In genomic region chr13:46911018-46911419, GRCm38 (mm10) we compare ENCODE assay signal across 10 mouse cellular contexts. TPM values are rescaled to one million over a fixed set of nuclear protein-coding genes. Genes with fewer than 3 reads are reported as not detected.
A peak's percentile ranks its signal among the peaks of the same experiment; 100 is the strongest.
DNase-seq lines count a peak whose midpoint lies in the region; ATAC-seq lines count a peak whose summit lies in the region.
"Had no signal": no experiment of that assay in that cellular context is flagged by ENCODE, and none has a peak within 500 bp of the region (broad histone marks: within the 10 kb centered on the region; RNA-seq: fewer than 3 reads in every experiment).

No protein-coding gene starts in this region.

- peaks cover 15% of the 10 kb centered on the region for H3K4me1 ChIP-seq in embryonic facial prominence, embryonic 13.5 days
- H3K4me1 ChIP-seq in embryonic facial prominence, embryonic 10.5 days, result peaks cover 34% of the 10 kb centered on the region
- H3K4me1 ChIP-seq in lung, embryonic 16.5 days (replicated peaks; ENCODE audit: control insufficient read depth, insufficient read depth, low read length), result peaks cover 17% of the 10 kb centered on the region
- H3K4me1 ChIP-seq in intestine, embryonic 15.5 days (replicated peaks), result no peaks in the 10 kb centered on the region

- no peak overlapping the region for H3K27ac ChIP-seq in embryonic facial prominence, embryonic 13.5 days
- no peak overlapping the region for H3K27ac ChIP-seq in embryonic facial prominence, embryonic 10.5 days (replicated peaks)
- H3K27ac ChIP-seq in lung, embryonic 16.5 days (ENCODE audit: low read length), result 0 out of 2 replicates have a peak overlapping the region, but pooled peaks have one; percentile 6
- H3K27ac ChIP-seq in intestine, embryonic 15.5 days, result no peak overlapping the region
- H3K27ac ChIP-seq: liver, embryonic 15.5 days had no signal

- ATAC-seq in embryonic facial prominence, embryonic 13.5 days (ENCODE audit: insufficient number of reproducible peaks, insufficient read depth, low FRiP score, low TSS enrichment, low read depth), result 0 out of 2 replicates have a peak, but pooled peaks have one; percentile 37
- peak; percentile 68 for ATAC-seq in lung, embryonic 16.5 days (ENCODE audit: low read depth)
- no peak for ATAC-seq in intestine, embryonic 15.5 days
- ATAC-seq in erythroid progenitor cell, adult 5-6 weeks (replicated peaks; ENCODE audit: low FRiP score, poor library complexity, severe bottlenecking), result no peak

- no peak overlapping the region; the same call in 1 of the 2 replicates for H3K4me2 ChIP-seq in embryonic facial prominence, embryonic 13.5 days
- no peak overlapping the region for H3K4me2 ChIP-seq in lung, embryonic 16.5 days (ENCODE audit: low read depth, low read length)
- H3K4me2 ChIP-seq in intestine, embryonic 15.5 days (replicated peaks), result no peak overlapping the region
- H3K4me2 ChIP-seq: liver, embryonic 15.5 days had no signal

- no peak for DNase-seq in embryonic facial prominence, embryonic 10.5 days (ENCODE audit: low spot score)
- no peak for DNase-seq in lung, postnatal 14 days
- peak; percentile 40 for DNase-seq in embryo, embryonic 11 days
- DNase-seq in neural tube, embryonic 10.5 days (ENCODE audit: extremely low spot score, low spot score), result peak; percentile 26
- DNase-seq: thymus, adult 18-20 months had no signal

- H3K9me3 ChIP-seq in embryonic facial prominence, embryonic 13.5 days, result no peaks in the 10 kb centered on the region
- H3K9me3 ChIP-seq in embryonic facial prominence, embryonic 10.5 days, result no peaks in the 10 kb centered on the region
- H3K9me3 ChIP-seq in lung, embryonic 16.5 days (ENCODE audit: control insufficient read depth, low read length), result no peaks in the 10 kb centered on the region
- H3K9me3 ChIP-seq in intestine, embryonic 15.5 days, result no peaks in the 10 kb centered on the region
- H3K9me3 ChIP-seq: liver, embryonic 15.5 days had no signal

- no peak overlapping the region for H3K4me3 ChIP-seq in embryonic facial prominence, embryonic 13.5 days
- no peak overlapping the region for H3K4me3 ChIP-seq in embryonic facial prominence, embryonic 10.5 days
- no peak overlapping the region for H3K4me3 ChIP-seq in lung, embryonic 16.5 days (ENCODE audit: low read length)
- H3K4me3 ChIP-seq in intestine, embryonic 15.5 days (replicated peaks), result no peak overlapping the region
- H3K4me3 ChIP-seq: liver, embryonic 15.5 days had no signal

- 64% methylated on average over 11 of the region's 11 CpGs for WGBS in embryonic facial prominence, embryonic 13.5 days
- 74% methylated on average over 11 of the region's 11 CpGs for WGBS in embryonic facial prominence, embryonic 10.5 days
- 40% methylated on average over 11 of the region's 11 CpGs for WGBS in lung, embryonic 16.5 days
- WGBS in intestine, embryonic 15.5 days, result 46% methylated on average over 11 of the region's 11 CpGs

- H3K36me3 ChIP-seq in embryonic facial prominence, embryonic 13.5 days, result no peaks in the 10 kb centered on the region
- peaks cover 8% of the 10 kb centered on the region for H3K36me3 ChIP-seq in embryonic facial prominence, embryonic 10.5 days (replicated peaks)
- no peaks in the 10 kb centered on the region for H3K36me3 ChIP-seq in lung, embryonic 16.5 days (ENCODE audit: control insufficient read depth, insufficient read depth, low read length)
- H3K36me3 ChIP-seq in intestine, embryonic 15.5 days, result no peaks in the 10 kb centered on the region
- H3K36me3 ChIP-seq: liver, embryonic 15.5 days had no signal

- H3K27me3 ChIP-seq in embryonic facial prominence, embryonic 13.5 days, result no peaks in the 10 kb centered on the region
- H3K27me3 ChIP-seq in embryonic facial prominence, embryonic 10.5 days (replicated peaks; ENCODE audit: low read depth, poor library complexity, severe bottlenecking), result no peaks in the 10 kb centered on the region
- H3K27me3 ChIP-seq in lung, embryonic 16.5 days (ENCODE audit: control insufficient read depth, insufficient read depth, low read depth, low read length), result no peaks in the 10 kb centered on the region
- no peaks in the 10 kb centered on the region for H3K27me3 ChIP-seq in intestine, embryonic 15.5 days (replicated peaks)
- H3K27me3 ChIP-seq: liver, embryonic 15.5 days had no signal

- no peak overlapping the region for H3K9ac ChIP-seq in embryonic facial prominence, embryonic 13.5 days
- no peak overlapping the region for H3K9ac ChIP-seq in lung, embryonic 16.5 days (ENCODE audit: low read length)
- H3K9ac ChIP-seq in intestine, embryonic 15.5 days, result no peak overlapping the region
- H3K9ac ChIP-seq: liver, embryonic 15.5 days had no signal

RNA-seq across cellular contexts. Expression of gene Kif13a, which starts 18.6 kb away (rescaled TPM):
- polyA plus RNA-seq in embryonic facial prominence, embryonic 13.5 days (2015; fragmentation: Nextera tagmentation; extraction: Ambion mirVana), result 14.5 and 23.7 TPM in 2 replicates
- 17.0 and 20.7 TPM in 2 replicates for polyA plus RNA-seq in embryonic facial prominence, embryonic 10.5 days (2016; fragmentation: Nextera tagmentation; extraction: Ambion mirVana)
- 11.7 and 12.6 TPM in 2 replicates for polyA plus RNA-seq in lung, embryonic 16.5 days (2015; fragmentation: Nextera tagmentation; extraction: Ambion mirVana)
- 17.0 and 17.6 TPM in 2 replicates for polyA plus RNA-seq in intestine, embryonic 15.5 days (2015; fragmentation: Nextera tagmentation; extraction: Ambion mirVana)
- 1.7 and 3.6 TPM in 2 replicates for total RNA-seq in erythroid progenitor cell, adult 5-6 weeks (2015; ENCODE audit: low replicate concordance)
- 6.5 and 6.7 TPM in 2 replicates for total RNA-seq in erythroid progenitor cell, adult 5-6 weeks (2017; ENCODE audit: low replicate concordance)

Comparison
In these comparisons a context has a peak if more than half of its experiments do, and no peak if none do; other contexts are left out.
1. ATAC-seq: peak in embryonic facial prominence, embryonic 13.5 days (single experiment) and lung, embryonic 16.5 days (single experiment); none in intestine, embryonic 15.5 days (single experiment) and erythroid progenitor cell, adult 5-6 weeks (single experiment).
2. DNase-seq: peak in embryo, embryonic 11 days (single experiment) and neural tube, embryonic 10.5 days (single experiment); none in embryonic facial prominence, embryonic 10.5 days (single experiment) and lung, postnatal 14 days (single experiment).